Mouse (Mus musculus): ENCODE measurements around the gene Itpk1.

Itpk1 gene

DNA sequence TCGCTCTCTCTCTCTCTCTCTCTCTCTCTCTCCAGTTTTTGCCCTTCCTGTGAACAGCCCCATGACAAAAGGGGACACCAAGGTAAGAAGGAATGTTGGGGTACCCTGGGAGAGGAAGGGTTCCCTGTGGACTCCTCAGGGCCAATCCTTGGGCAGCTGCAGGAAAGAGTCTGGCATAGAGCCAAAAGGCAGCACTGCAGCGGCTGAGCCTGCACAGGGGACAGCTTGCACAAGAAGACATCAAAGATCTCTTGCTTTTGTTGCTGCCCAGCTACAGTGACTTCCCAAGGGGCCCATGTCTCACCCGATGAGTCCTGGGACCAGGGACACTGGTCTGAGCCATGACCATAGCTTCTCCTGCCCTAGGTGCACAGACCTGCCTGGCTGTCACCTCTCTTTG lies 148.9 kb downstream of the Itpk1 start:
- in situ Hi-C loops (cut with MboI), result no loop called here

- in situ Hi-C loops (cut with MboI), result no loop called here
These were observed 149.8 kb downstream of the Itpk1 start, which contains the start of gene Chga for GRCm38 (mm10) chr12:102554721-102555516. Chga (plus strand) TSS chr12:102554969.

DNA sequence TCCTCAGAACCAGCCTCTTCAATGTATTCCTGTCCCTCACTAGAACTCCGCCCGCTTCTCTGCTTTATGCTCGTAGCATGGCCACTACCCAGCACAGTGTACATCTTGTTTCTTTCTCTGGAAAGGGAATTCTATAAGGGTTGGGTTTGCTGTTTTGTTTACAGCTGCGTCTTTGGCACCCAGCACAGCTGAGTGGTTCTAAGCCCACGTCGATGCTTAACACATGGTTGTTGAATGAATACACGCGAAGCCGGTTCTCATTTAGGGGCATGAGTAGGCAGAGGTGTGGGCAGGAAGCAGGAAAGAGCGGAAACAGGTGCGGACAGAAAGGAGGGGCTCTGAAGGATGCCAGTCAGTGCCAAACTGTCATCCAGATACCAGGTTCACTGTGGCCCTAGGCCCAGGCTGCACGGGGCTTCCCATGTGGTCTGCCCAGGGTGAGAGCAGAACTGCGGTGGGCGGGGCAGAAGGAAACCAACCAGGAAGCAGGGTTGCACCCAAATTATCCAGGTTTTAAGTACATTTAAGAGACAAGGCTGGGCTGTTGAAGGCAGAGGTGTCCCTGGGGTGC lies 150.9 kb downstream of the Itpk1 start:
- in situ Hi-C loops (cut with MboI), result no loop called here

DNA sequence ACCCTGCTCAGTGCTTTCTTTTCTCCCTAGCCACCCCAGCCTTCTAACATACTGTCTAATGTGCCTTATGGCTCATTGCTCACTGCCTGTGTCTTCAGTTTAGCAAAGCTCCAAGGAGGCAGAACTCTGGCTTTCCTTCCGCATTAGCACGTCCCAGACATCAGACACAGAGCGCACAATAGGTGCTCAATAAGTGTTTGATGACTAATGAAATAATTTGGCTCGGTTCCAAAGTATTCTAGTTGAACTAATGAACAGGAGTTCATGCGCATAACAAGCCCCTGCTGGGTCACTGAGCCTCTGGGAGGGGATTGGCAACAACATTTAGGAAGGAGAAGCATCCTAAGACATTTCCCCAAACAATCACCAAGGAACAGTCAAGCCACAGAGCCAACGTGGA lies 152.7 kb downstream of the Itpk1 start:
- in situ Hi-C loops (cut with MboI), result no loop called here

GRCm38 (mm10) chr12:102551186-102551585 lies 153.5 kb downstream of the Itpk1 start:
- in situ Hi-C loops (cut with MboI), result no loop called here

DNA sequence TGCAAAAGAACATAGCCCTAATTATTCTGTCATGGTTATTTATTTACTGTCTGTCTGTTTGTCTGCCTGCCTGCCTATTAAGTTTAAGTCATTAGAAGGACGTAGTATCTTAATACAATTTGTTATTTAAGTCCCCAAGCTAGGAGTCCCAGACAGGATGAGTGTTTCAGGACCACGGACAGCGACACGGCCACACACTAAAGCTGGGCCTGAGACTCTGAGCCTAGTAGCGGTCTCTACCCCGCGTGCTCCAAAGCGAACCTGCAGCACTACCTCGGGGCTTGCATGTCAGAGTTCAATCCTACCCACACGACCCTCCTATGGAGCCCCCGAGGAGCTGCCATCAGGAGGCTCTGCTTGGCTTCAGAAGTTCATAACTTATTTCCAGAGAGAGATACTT lies 154.2 kb downstream of the Itpk1 start:
- in situ Hi-C loops (cut with MboI), result no loop called here

DNA sequence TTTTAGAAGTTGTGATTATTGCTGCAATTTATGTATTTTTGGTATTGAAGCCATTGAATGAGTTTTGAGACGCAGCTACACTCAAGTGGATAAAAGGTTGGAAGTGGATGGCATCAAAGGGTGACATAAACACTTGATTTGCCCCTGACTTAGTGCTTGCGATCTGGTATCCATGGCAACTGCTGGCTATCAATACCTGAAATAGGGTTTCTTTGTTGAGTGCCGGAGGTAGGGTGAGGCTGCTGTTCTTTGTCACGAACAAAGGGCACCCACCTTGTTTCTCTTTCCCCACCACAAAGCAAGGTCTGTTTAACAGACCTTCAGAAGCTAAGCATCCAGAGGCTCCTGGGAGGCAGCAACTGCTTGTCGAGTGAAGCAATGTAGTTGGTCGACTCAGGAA lies 159.6 kb downstream of the Itpk1 start:
- in situ Hi-C loops (cut with MboI), result no loop called here

DNA sequence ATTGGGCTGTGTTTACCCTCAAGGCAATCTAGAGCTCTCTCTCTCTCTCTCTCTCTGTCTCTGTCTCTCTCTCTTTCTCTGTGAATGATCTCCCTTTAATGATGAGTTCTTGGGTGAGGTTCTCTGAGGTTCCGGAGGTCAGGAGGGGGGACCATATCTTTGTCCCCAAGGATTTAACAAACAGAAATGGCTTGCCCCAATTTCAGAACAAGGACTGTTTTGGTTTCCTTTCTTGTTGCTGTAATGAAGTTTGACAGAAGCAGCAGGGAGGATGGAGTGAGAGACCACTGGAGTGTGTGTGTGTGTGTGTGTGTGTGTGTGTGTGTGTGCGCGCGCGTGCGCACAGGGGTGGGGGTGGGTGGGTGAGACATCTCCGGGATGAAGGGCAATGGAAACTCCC lies 163.6 kb downstream of the Itpk1 start:
- in situ Hi-C loops (cut with MboI), result no loop called here

DNA sequence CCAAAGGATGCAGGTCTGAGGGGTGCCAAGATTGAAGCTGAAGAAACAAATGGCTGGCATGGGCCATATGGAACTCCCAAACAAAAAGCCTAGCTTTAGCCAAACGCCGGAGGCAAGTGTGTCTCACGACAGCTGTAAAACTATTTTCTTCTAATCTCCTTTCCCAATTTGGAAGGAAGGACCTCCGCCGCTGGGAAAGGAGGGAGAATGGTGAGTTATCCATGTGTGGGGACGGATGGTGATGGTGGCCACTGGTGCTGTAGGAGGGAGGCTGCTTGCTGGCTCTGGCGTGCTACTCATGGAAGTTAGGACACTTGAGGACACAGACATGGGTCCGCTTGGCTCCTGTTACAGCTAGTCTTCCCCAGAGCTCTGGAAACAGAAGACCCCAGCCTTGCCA lies 164.5 kb downstream of the Itpk1 start:
- in situ Hi-C loops (cut with MboI), result no loop called here

GRCm38 (mm10) chr12:102535796-102536195 lies 168.9 kb downstream of the Itpk1 start:
- in situ Hi-C loops (cut with MboI), result no loop called here

DNA sequence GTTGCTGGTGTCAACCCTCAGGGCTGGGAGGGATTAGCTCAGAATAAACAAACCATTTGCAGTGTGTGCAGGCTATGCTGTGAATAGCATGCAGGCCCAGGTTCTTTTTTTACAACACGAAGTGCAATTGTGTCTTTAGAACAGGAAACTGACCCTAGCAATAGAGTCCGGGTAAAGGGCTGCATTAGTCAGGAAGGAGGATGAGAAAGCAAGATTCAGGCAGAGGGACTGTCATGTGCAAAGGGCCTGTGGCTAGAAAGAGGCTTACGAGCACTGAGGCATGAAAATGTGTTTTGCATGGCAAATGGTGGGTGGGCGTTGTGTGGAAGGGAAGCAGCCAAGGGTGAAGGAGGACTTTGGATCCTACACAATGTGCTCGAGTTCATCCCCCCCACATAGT lies 176.7 kb downstream of the Itpk1 start:
- in situ Hi-C loops (cut with MboI), result no loop called here

DNA sequence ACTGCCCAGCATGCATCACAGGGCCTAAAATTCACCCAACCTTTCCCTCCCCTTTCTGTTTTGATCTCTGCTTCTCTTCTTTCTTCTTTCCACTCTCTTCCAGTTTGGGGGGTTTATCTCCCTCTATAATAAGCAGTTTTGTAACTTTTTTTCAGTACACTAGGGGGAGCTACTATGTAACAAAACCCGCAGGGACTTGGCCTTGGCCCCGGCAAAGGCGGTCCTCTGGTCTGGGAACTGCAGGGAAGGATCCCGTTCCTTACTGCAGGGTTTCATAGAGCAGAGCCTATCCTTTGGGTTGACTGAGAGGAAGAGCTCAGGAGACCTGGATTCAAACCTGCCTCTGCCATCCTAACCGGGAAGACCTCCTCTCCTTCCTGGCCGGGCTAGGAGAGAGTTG lies 180.0 kb downstream of the Itpk1 start:
- in situ Hi-C loops (cut with MboI), result no loop called here

GRCm38 (mm10) chr12:102524216-102524615 lies 180.5 kb downstream of the Itpk1 start:
- in situ Hi-C loops (cut with MboI), result no loop called here

DNA sequence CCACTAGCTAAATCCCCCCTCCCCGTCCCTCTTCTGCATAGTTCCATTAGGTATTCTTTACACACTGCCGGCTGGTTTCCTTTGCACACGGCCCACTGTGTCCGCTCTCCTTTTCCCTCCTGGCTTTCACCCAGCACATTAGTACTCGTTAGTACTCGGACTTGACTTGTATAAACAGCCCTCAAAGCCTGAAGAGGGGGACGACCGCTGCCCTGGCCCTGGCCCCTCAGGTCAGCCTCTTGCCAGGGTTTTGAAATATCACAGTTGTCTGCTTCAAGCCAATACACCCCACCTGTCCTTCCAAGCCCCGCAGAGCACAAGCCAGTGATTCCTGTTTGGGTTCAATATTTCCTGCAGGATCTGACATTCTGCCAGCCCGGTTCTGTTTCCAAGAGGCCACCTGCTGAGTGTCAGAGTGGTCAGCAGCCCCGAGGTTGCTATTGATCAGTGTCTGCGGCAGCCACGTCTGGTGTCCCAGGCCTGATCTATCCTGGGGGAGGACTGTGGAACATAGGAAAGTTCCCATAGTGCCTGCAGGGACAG lies 182.9 kb downstream of the Itpk1 start:
- in situ Hi-C loops (cut with MboI), result no loop called here

GRCm38 (mm10) chr12:102519929-102520720 lies 184.6 kb downstream of the Itpk1 start:
- in situ Hi-C loops (cut with MboI), result no loop called here

Data from mature B cell (primary cell).